Mouse (Mus musculus) embryo, embryonic 9.5 days (tissue): Measurements from ENCODE around the gene Mef2a.

Experiments
- DNase-seq: peaks from one replicate; pipeline ENCODE4 v3.0.0-alpha.2; 2017; ENCODE audit errors: extremely low spot score

Mef2a gene

DNA sequence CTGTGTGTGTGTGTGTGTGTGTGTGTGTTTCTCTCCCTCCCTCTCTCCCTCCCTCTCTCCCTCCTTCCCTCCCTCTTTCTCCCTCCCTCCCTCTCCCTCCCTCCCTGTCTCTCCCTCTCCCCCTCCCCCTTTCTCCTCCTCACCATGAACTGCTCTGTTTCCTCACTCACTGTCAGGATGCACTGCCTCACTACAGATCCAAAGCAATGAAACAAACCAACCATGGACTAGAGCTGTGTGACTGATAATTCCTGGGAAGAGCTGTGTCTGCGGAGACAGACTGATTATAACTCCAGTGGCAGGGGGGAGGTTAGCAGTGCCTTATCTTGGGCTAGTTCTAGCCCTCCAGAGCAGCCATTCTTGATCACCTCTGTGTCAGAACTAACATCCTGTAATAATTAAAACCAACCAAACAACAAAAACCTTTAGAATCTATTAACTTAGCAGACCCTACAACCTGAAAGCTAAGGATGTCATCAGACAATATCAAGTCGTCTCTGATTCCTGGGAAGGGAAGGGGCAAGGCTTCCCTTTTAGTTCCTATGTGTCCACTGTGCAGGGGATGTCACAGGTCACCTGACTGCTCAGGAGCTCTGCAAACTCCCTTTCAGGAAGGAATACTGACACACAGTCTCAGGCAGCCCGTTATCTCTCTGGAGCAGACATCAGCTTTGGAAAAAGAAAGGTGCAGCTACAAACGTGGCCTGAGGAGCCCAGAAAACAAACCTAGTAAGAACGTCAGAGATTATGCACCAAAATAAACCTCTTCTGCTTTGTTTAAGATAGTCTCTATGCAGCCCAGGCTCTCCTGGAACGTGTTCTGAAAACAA is 162.4 kb downstream of the Mef2a start:
- no peak for DNase-seq

DNA sequence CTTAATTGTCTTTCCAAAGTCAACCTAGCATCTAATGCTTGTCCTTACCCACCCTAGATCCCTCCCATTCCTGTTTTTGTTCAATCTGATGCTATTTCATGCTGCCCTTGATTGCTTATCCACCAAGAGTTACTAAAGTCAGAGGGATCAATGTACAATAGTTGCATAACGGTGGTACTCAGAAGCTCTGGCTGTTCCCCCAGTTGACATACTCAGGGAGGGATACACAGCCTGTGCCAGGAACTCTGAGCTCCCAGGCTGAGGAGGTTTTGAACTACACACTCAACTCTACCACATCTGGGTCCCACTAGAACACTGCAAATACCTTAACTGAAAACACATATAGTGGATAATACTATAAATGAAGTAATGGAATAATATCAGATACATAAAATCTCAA is 164.3 kb downstream of the Mef2a start:
- no peak for DNase-seq

DNA sequence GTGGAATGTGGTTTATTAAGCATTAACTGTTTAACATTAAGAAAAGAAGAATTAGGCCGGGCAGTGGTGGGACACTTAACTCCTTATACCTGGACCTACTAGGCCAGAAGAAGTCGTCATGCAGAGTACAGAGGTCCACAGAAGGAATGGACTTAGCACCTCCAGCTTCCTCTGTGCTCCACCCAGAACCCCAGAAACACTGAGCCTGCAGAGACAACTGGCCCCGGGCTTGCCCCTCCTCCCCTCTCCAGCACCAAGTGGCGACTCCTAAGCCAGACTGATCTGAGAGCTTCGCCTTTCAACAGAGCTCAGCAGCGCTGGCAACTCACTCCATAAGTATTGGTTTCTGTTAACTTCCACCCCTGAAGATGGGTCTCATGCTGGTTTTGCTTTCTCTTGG is 165.0 kb downstream of the Mef2a start:
- no peak for DNase-seq

DNA sequence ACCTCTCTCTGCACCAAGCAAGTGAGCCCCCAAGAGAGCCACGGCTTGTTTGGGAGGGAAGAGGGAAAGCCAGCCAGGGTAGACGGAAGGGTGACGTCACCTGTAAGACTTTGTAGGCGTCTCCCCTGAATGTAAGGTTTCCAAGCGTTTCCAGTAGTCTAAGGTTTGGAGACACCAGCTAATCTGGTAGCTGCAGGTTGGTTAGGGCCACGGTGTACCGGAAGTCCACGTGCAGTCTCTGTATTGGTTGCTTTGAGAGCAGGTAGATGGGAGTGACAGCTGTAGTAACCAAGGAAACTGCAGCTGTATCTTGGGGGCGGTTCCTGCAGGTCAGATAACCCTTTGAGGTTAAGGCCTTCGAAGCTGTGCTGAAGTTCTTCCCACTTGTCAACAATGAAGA is 166.2 kb downstream of the Mef2a start:
- DNase-seq: no peak

GRCm38 (mm10) chr7:67205734-67206425 is 166.8 kb downstream of the Mef2a start:
- no peak for DNase-seq

DNA sequence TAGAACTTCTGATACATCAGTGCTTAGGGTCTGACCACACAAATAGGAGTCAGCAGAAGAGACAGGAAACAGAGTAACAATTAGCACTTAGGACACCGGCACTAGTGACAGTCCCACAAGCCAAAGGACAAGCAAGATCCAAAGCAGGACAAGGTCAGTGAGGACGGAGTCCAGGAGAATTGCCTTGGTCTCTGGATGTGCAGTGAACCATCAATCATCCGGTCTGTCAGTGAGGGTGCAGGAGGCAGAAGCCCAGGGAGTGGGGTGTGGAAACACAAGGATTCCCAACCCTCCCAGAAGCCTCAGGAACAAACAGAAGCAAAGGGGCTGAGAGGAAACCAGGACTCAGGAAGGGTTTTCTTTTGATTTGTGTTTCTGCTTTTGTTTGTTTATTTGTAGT is 169.0 kb downstream of the Mef2a start:
- DNase-seq: no peak

GRCm38 (mm10) chr7:67199412-67199811 is 173.2 kb downstream of the Mef2a start:
- DNase-seq: peak; percentile 56

DNA sequence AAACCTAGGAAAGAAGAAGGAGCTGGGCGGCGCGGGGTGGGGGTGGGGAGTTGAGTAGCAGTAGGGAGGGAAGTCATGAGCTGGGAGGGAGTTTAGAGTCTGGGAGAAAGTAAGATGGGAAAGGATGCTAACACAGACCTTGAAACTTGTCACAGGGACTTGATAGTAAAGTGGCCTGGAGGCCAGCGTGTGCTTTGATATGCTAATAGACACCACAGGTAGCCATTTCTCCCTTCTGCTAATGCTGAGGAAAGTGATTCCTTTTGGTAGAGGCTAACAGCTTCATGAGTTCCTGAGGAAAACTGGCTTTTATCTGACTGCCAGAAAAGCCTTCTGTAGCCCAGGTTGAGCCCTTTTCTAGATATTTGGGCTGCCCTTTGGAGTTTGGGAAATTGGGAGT is 188.9 kb downstream of the Mef2a start:
- DNase-seq: no peak
